Mouse (Mus musculus): Measurements from ENCODE around the gene Angel1.

GRCm38 (mm10) chr12:86687445-86687955, 38.8 kb downstream of the Angel1 start:
- TF ChIP-seq EP300 (IDR thresholded peaks at IDR 0.05; ENCODE audit: low read depth) (no peak), CTCF (IDR thresholded peaks at IDR 0.05; ENCODE audit: low read depth) (no peak)
